Mouse (Mus musculus) heart, embryonic 13.5 days (tissue): ENCODE data around the gene Pth1r. TPM values are rescaled to one million over a fixed set of nuclear protein-coding genes. Genes with fewer than 3 reads are reported as not detected.
A peak's percentile ranks its signal among the peaks of the same experiment; 100 is the strongest.

Source experiments
- ATAC-seq: fragments of 200-750 bp; cut with Nextera tagmentation; 2 replicates; pipeline ENCODE4 v1.8.0; 2017; ENCODE audit warnings: moderate TSS enrichment; ENCODE audit not compliant: insufficient number of reproducible peaks, low FRiP score, low TSS enrichment; ENCODE audit errors: extremely low read depth
- H3K27ac ChIP-seq: fragments of 300-500 bp; sonication (generic); replicated peaks from 2 replicates; pipeline ENCODE4 v1.5.1; 2015; ENCODE audit warnings: moderate library complexity, mild to moderate bottlenecking, inconsistent platforms
- H3K27me3 ChIP-seq: fragments of 300-500 bp; sonication (generic); replicated peaks from 2 replicates; pipeline ENCODE4 v1.6.1; 2015; ENCODE audit warnings: mild to moderate bottlenecking, inconsistent platforms
- H3K36me3 ChIP-seq: fragments of 300-500 bp; sonication (generic); 2 replicates; pipeline ENCODE4 v1.6.1; 2015; ENCODE audit warnings: mild to moderate bottlenecking, inconsistent platforms
- H3K4me1 ChIP-seq: fragments of 300-500 bp; sonication (generic); 2 replicates; pipeline ENCODE4 v1.6.1; 2015; ENCODE audit warnings: inconsistent platforms
- H3K4me2 ChIP-seq: fragments of 300-500 bp; sonication (generic); 2 replicates; pipeline ENCODE4 v1.6.1; 2015; ENCODE audit warnings: inconsistent platforms, mild to moderate bottlenecking, moderate library complexity
- H3K4me3 ChIP-seq: fragments of 300-500 bp; sonication (generic); 2 replicates; pipeline ENCODE4 v1.5.1; 2015; ENCODE audit warnings: moderate library complexity, mild to moderate bottlenecking, inconsistent platforms
- H3K9ac ChIP-seq: fragments of 300-500 bp; sonication (generic); 2 replicates; pipeline ENCODE4 v1.6.1; 2015; ENCODE audit warnings: inconsistent platforms, mild to moderate bottlenecking, moderate library complexity
- H3K9me3 ChIP-seq: fragments of 300-500 bp; sonication (generic); 2 replicates; pipeline ENCODE4 v1.6.1; 2016; ENCODE audit warnings: inconsistent platforms
- WGBS: fragments of 180-500 bp; shearing (Covaris S2); methylation state at CpG from one replicate; pipeline ENCODE4 v1.1.7; 2015; ENCODE audit warnings: mixed read lengths; 5-methylcytosine and 5-hydroxymethylcytosine counted together
- polyA plus RNA-seq: library from polyadenylated mRNA; unstranded; fragments of >200 nt; fragmentation: Nextera tagmentation; extraction: Ambion mirVana; gene quantifications from 2 replicates; pipeline ENCODE4 v1.2.1, GENCODE M21; 2015

Gene Pth1r
- polyA plus RNA-seq, 1 experiment from 2014 or later = 31.2 TPM

GRCm38 (mm10) chr9:110712545-110712944 lies 34.4 kb downstream of the Pth1r start:
- H3K36me3 ChIP-seq = peaks cover 60% of the 10 kb centered on the region
- no peaks in the 10 kb centered on the region for H3K9me3 ChIP-seq
- ATAC-seq = no peak

DNA sequence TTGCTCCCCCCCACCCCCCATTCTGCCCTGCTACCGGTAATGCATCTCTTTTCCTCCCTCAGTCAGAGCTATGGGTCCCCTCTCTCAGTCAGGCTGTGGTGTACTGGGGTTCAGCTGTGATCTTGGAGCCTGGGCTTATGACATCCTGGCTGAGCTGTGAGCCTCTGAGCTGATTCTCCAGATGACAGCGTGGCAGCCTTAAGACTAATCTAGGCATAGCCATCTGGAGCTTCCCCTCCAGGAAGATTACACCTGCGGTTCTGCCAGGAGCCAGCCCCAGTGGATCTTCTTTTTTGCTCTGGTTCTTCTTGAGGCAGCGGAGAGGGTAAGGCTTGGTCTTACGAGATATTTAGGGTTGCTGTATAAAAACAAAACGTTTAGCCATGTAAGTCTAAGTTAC lies 34.9 kb downstream of the Pth1r start:
- 92% methylated on average over 6 of the region's 6 CpGs for WGBS
- Histone ChIP-seq H3K4me2 (no peak overlapping the region), H3K27ac (no peak overlapping the region), H3K4me1 (peaks cover 10% of the 10 kb centered on the region), H3K36me3 (peaks cover 60% of the 10 kb centered on the region), H3K9me3 (no peaks in the 10 kb centered on the region), H3K9ac (no peak overlapping the region), H3K27me3 (no peaks in the 10 kb centered on the region), H3K4me3 (no peak overlapping the region)
- no peak for ATAC-seq

More at GRCm38 (mm10) chr9:110712545-110712944, 34.4 kb downstream of the Pth1r start:
- WGBS = 89% methylated on average over 4 of the region's 4 CpGs
- H3K4me3 ChIP-seq = no peak overlapping the region
- no peaks in the 10 kb centered on the region for H3K27me3 ChIP-seq
- H3K4me2 ChIP-seq = no peak overlapping the region
- H3K4me1 ChIP-seq = peaks cover 10% of the 10 kb centered on the region
- H3K27ac ChIP-seq = no peak overlapping the region
- no peak overlapping the region for H3K9ac ChIP-seq

DNA sequence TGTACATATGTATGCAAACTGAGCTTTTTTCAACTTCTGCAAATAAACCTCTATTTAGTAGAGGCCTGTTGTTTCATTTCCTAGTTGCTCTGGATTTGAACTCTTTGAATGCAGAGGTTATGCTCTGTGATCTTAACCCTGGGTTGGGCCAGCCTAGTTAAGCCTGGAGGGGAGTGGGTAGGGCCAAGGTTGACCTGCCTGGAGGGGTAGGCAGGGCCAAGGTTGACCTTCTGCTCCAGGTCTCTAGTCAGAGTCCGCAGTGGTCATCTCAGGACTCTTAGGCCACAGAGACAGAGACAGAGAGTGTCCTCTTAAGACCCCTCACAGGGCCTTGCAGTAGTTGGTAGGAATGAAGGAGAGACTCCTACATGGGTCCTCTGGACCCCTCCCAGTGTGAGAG lies 35.4 kb downstream of the Pth1r start:
- Histone ChIP-seq H3K9me3 (no peaks in the 10 kb centered on the region), H3K4me1 (peaks cover 10% of the 10 kb centered on the region), H3K4me3 (no peak overlapping the region), H3K9ac (no peak overlapping the region), H3K36me3 (peaks cover 62% of the 10 kb centered on the region), H3K27me3 (no peaks in the 10 kb centered on the region), H3K27ac (no peak overlapping the region), H3K4me2 (no peak overlapping the region)
- ATAC-seq = no peak
- WGBS = 96% methylated on average over 1 of the region's 1 CpGs

GRCm38 (mm10) chr9:110709640-110710258 lies 37.2 kb downstream of the Pth1r start:
- peak; percentile 53; the same call in 1 of the 2 replicates for ATAC-seq
- 27% methylated on average over 5 of the region's 5 CpGs for WGBS
- no peaks in the 10 kb centered on the region for H3K9me3 ChIP-seq
- no peaks in the 10 kb centered on the region for H3K27me3 ChIP-seq
- peak overlapping the region; percentile 76 for H3K9ac ChIP-seq
- peaks cover 10% of the 10 kb centered on the region for H3K4me1 ChIP-seq
- peak overlapping the region; percentile 38 for H3K4me3 ChIP-seq
- H3K4me2 ChIP-seq = peak overlapping the region; percentile 56
- H3K36me3 ChIP-seq = peaks cover 62% of the 10 kb centered on the region
- H3K27ac ChIP-seq = no peak overlapping the region; the same call in 1 of the 2 replicates

DNA sequence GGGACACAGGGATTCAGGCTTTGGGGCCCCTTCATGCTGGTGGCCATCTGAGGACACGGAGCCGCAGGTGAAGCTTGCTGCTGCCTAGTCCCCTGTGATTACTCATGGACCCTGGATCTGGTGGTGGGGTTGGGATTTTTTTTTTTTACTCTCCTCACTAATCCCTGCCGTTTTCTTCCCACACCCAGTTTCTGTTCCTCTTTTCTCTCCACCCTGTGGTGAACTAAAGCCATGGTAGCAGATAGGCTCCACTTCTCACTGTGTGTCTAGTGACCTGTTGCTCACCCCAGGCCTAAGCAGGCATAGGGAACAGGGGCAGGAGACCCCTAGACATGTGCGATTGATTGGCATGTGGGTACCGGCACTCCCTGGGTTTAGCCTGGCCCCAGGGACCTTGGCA lies 40.2 kb downstream of the Pth1r start:
- no peak overlapping the region for H3K27ac ChIP-seq
- no peak for ATAC-seq
- no peak overlapping the region for H3K4me2 ChIP-seq
- H3K36me3 ChIP-seq = peaks cover 37% of the 10 kb centered on the region
- H3K4me1 ChIP-seq = peaks cover 25% of the 10 kb centered on the region
- no peak overlapping the region for H3K4me3 ChIP-seq
- H3K9me3 ChIP-seq = no peaks in the 10 kb centered on the region
- no peaks in the 10 kb centered on the region for H3K27me3 ChIP-seq
- WGBS = 85% methylated on average over 5 of the region's 5 CpGs
- no peak overlapping the region for H3K9ac ChIP-seq

- WGBS = 90% methylated on average over 6 of the region's 6 CpGs
- no peak overlapping the region for H3K9ac ChIP-seq
- peaks cover 15% of the 10 kb centered on the region for H3K4me1 ChIP-seq
- no peak overlapping the region for H3K4me3 ChIP-seq
- H3K36me3 ChIP-seq = peaks cover 35% of the 10 kb centered on the region
- H3K27me3 ChIP-seq = no peaks in the 10 kb centered on the region
- no peak overlapping the region for H3K4me2 ChIP-seq
- H3K27ac ChIP-seq = no peak overlapping the region
- H3K9me3 ChIP-seq = no peaks in the 10 kb centered on the region
- no peak for ATAC-seq
These were observed 43.0 kb downstream of the Pth1r start for GRCm38 (mm10) chr9:110703951-110704350.

DNA sequence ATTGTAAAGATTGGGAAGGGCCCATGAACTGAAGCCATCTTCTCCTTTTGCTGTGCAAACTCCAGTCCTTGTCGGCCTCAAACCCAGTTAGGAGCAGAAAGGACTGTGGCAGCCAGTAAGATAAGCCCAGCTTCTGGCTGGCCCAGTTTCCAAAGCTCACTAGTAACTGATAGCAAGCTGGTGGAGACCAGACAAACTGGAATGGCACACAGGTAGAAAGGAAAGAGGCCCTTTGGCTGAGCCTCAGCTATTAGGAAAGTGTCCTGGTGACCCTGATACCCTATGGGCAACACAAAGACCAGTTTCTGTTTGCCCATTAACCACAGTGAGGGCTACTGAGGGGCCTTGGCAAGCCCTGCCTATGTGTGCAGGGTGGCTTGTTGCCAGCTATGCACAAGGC lies 44.1 kb downstream of the Pth1r start:
- WGBS = 34% methylated on average over 1 of the region's 1 CpGs
- Histone ChIP-seq H3K27ac (peak overlapping the region; percentile 61), H3K4me1 (peaks cover 15% of the 10 kb centered on the region), H3K36me3 (peaks cover 28% of the 10 kb centered on the region), H3K4me3 (no peak overlapping the region), H3K27me3 (no peaks in the 10 kb centered on the region), H3K4me2 (no peak overlapping the region), H3K9me3 (no peaks in the 10 kb centered on the region), H3K9ac (peak overlapping the region; percentile 0; the same call in 1 of the 2 replicates)
- no peak for ATAC-seq

- H3K4me1 ChIP-seq = peaks cover 26% of the 10 kb centered on the region
- H3K27me3 ChIP-seq = no peaks in the 10 kb centered on the region
- no peak overlapping the region for H3K27ac ChIP-seq
- no peak overlapping the region for H3K9ac ChIP-seq
- no peak overlapping the region for H3K4me3 ChIP-seq
- 80% methylated on average over 11 of the region's 12 CpGs for WGBS
- no peak overlapping the region for H3K4me2 ChIP-seq
- no peaks in the 10 kb centered on the region for H3K9me3 ChIP-seq
- ATAC-seq = no peak
- peaks cover 31% of the 10 kb centered on the region for H3K36me3 ChIP-seq
These were observed 45.6 kb downstream of the Pth1r start for GRCm38 (mm10) chr9:110701114-110702032.

DNA sequence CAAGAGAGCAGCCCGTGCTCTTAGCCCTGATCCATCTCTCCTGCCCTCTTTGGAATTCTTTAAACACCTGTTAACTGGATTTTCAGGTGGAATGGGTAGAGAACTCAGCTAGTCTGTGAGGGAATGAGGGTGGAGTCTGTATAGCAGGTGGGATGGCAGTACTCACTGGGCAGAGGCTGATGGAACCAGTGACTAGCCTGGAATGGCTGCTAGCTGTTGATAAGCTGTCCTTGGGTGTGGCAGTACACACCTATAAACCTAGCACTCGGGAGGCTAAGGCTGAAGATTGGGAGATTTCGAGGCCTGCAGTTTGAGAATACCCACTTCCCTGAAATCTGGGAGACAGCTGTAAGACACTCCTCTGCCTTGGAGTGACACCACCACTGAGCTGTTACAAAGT lies 47.4 kb downstream of the Pth1r start:
- Histone ChIP-seq H3K4me3 (no peak overlapping the region), H3K9ac (no peak overlapping the region), H3K36me3 (peaks cover 27% of the 10 kb centered on the region), H3K4me2 (no peak overlapping the region), H3K4me1 (peaks cover 37% of the 10 kb centered on the region), H3K9me3 (no peaks in the 10 kb centered on the region), H3K27me3 (no peaks in the 10 kb centered on the region), H3K27ac (no peak overlapping the region)
- WGBS = 84% methylated on average over 3 of the region's 3 CpGs
- no peak for ATAC-seq

- peaks cover 40% of the 10 kb centered on the region for H3K36me3 ChIP-seq
- no peak overlapping the region for H3K9ac ChIP-seq
- ATAC-seq = 0 out of 2 replicates have a peak, but pooled peaks have one; percentile 5
- no peak overlapping the region for H3K4me2 ChIP-seq
- peaks cover 26% of the 10 kb centered on the region for H3K4me1 ChIP-seq
- H3K27me3 ChIP-seq = no peaks in the 10 kb centered on the region
- no peak overlapping the region for H3K4me3 ChIP-seq
- WGBS = 74% methylated on average over 3 of the region's 3 CpGs
- H3K9me3 ChIP-seq = no peaks in the 10 kb centered on the region
- no peak overlapping the region for H3K27ac ChIP-seq
These were observed 49.5 kb downstream of the Pth1r start for GRCm38 (mm10) chr9:110697465-110697864.

DNA sequence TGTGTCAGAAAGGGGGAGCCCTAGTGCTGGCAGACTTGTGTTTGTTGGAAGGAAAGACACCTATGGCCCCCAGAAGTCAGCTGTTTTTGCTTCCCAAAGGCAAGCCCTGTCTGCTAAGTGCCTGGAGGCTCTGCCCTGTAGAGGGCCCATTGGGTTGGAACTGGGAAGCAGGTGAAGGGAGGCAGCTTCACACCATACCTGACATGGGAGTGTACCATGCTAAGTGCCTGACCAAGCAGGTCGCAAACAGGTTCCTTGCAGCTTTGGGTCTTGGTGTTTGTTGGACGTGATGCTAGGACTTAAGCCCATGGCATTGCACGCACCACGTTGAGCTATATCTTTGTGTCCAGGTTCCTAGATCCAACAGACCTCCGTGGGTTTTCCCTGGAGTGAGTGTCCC lies 50.5 kb downstream of the Pth1r start:
- peaks cover 40% of the 10 kb centered on the region for H3K36me3 ChIP-seq
- H3K27ac ChIP-seq = no peak overlapping the region
- H3K27me3 ChIP-seq = no peaks in the 10 kb centered on the region
- no peaks in the 10 kb centered on the region for H3K9me3 ChIP-seq
- H3K9ac ChIP-seq = no peak overlapping the region
- no peak overlapping the region for H3K4me3 ChIP-seq
- peaks cover 22% of the 10 kb centered on the region for H3K4me1 ChIP-seq
- no peak for ATAC-seq
- no peak overlapping the region for H3K4me2 ChIP-seq
- 91% methylated on average over 5 of the region's 5 CpGs for WGBS
